Mouse (Mus musculus): ENCODE measurements around the gene Cox5a. TPM values are rescaled to one million over a fixed set of nuclear protein-coding genes. Genes with fewer than 3 reads are reported as not detected.

Gene Cox5a
- polyA plus RNA-seq, 1 experiment from 2014 or later = 770 TPM

GRCm38 (mm10) chr9:57536362-57536761, 15.3 kb downstream of the Cox5a start:
- no peak for ATAC-seq (ENCODE audit: low FRiP score, low read depth)
- Histone ChIP-seq H3K27ac (no peak overlapping the region), H3K9me3 (no peaks in the 10 kb centered on the region), H3K4me2 (replicated peaks) (peak overlapping the region; percentile 86; the same call in 1 of the 2 replicates), H3K9ac (no peak overlapping the region), H3K36me3 (peaks cover 48% of the 10 kb centered on the region), H3K27me3 (replicated peaks) (no peaks in the 10 kb centered on the region), H3K4me1 (peaks cover 18% of the 10 kb centered on the region), H3K4me3 (no peak overlapping the region)
- WGBS = 95% methylated on average over 5 of the region's 5 CpGs

GRCm38 (mm10) chr9:57537044-57537727, 16.1 kb downstream of the Cox5a start, which contains the start of gene Fam219b:
TSS of gene Fam219b (plus strand) at chr9:57537528.
- no peaks in the 10 kb centered on the region for H3K9me3 ChIP-seq
- peaks cover 43% of the 10 kb centered on the region for H3K36me3 ChIP-seq
- ATAC-seq (ENCODE audit: low FRiP score, low read depth) = peak; percentile 84
- H3K9ac ChIP-seq = peak within 1 kb of the TSS; percentile 83
- peak within 1 kb of the TSS; percentile 57; the same call in 1 of the 2 replicates for H3K27ac ChIP-seq
- peaks cover 18% of the 10 kb centered on the region for H3K4me1 ChIP-seq
- peak within 1 kb of the TSS; percentile 76 for H3K4me3 ChIP-seq
- no peaks in the 10 kb centered on the region for H3K27me3 ChIP-seq (replicated peaks)
- peak within 1 kb of the TSS; percentile 86 for H3K4me2 ChIP-seq (replicated peaks)
- WGBS = 2% methylated on average over 45 of the region's 45 CpGs

GRCm38 (mm10) chr9:57537728-57538181, 16.7 kb downstream of the Cox5a start:
- Histone ChIP-seq H3K4me2 (replicated peaks) (peak overlapping the region; percentile 86), H3K9me3 (no peaks in the 10 kb centered on the region), H3K9ac (peak overlapping the region; percentile 83), H3K27ac (peak overlapping the region; percentile 57; the same call in 1 of the 2 replicates), H3K36me3 (peaks cover 44% of the 10 kb centered on the region), H3K4me3 (peak overlapping the region; percentile 76), H3K4me1 (peaks cover 18% of the 10 kb centered on the region), H3K27me3 (replicated peaks) (no peaks in the 10 kb centered on the region)
- ATAC-seq (ENCODE audit: low FRiP score, low read depth) = peak; percentile 68
- under 1% methylated on average over 24 of the region's 24 CpGs for WGBS

GRCm38 (mm10) chr9:57539550-57539949, 18.5 kb downstream of the Cox5a start:
- Histone ChIP-seq H3K4me3 (no peak overlapping the region), H3K4me2 (replicated peaks) (no peak overlapping the region), H3K4me1 (peaks cover 18% of the 10 kb centered on the region), H3K27me3 (replicated peaks) (no peaks in the 10 kb centered on the region), H3K27ac (no peak overlapping the region), H3K36me3 (peaks cover 53% of the 10 kb centered on the region), H3K9me3 (no peaks in the 10 kb centered on the region), H3K9ac (no peak overlapping the region)
- no peak for ATAC-seq (ENCODE audit: low FRiP score, low read depth)
- WGBS = 92% methylated on average over 2 of the region's 2 CpGs

- Histone ChIP-seq H3K27me3 (replicated peaks) (no peaks in the 10 kb centered on the region), H3K4me1 (peaks cover 18% of the 10 kb centered on the region), H3K9ac (no peak overlapping the region), H3K36me3 (peaks cover 67% of the 10 kb centered on the region), H3K9me3 (no peaks in the 10 kb centered on the region), H3K27ac (no peak overlapping the region), H3K4me3 (no peak overlapping the region), H3K4me2 (replicated peaks) (no peak overlapping the region)
- ATAC-seq (ENCODE audit: low FRiP score, low read depth) = no peak
- WGBS = 19% methylated on average over 1 of the region's 1 CpGs
Observed at GRCm38 (mm10) chr9:57541312-57541711, 20.2 kb downstream of the Cox5a start.

GRCm38 (mm10) chr9:57543951-57544350, 22.9 kb downstream of the Cox5a start:
- H3K27ac ChIP-seq = no peak overlapping the region
- peaks cover 3% of the 10 kb centered on the region; the same call in 1 of the 2 replicates for H3K4me1 ChIP-seq
- peaks cover 89% of the 10 kb centered on the region for H3K36me3 ChIP-seq
- ATAC-seq (ENCODE audit: low FRiP score, low read depth) = no peak
- 89% methylated on average over 3 of the region's 3 CpGs for WGBS
- no peaks in the 10 kb centered on the region for H3K9me3 ChIP-seq
- no peak overlapping the region for H3K9ac ChIP-seq
- H3K27me3 ChIP-seq (replicated peaks) = no peaks in the 10 kb centered on the region
- no peak overlapping the region for H3K4me2 ChIP-seq (replicated peaks)
- H3K4me3 ChIP-seq = no peak overlapping the region

- Histone ChIP-seq H3K27me3 (replicated peaks) (no peaks in the 10 kb centered on the region), H3K9ac (no peak overlapping the region), H3K4me1 (peaks cover 6% of the 10 kb centered on the region), H3K4me3 (no peak overlapping the region), H3K36me3 (peaks cover 82% of the 10 kb centered on the region), H3K27ac (no peak overlapping the region), H3K9me3 (no peaks in the 10 kb centered on the region), H3K4me2 (replicated peaks) (no peak overlapping the region)
- 91% methylated on average over 5 of the region's 5 CpGs for WGBS
- ATAC-seq (ENCODE audit: low FRiP score, low read depth) = no peak
Observed at GRCm38 (mm10) chr9:57547287-57547686, 26.2 kb downstream of the Cox5a start.

- Histone ChIP-seq H3K36me3 (peaks cover 77% of the 10 kb centered on the region), H3K4me1 (peaks cover 6% of the 10 kb centered on the region), H3K4me3 (no peak overlapping the region), H3K27me3 (replicated peaks) (no peaks in the 10 kb centered on the region), H3K4me2 (replicated peaks) (no peak overlapping the region), H3K27ac (no peak overlapping the region), H3K9me3 (no peaks in the 10 kb centered on the region), H3K9ac (no peak overlapping the region)
- 90% methylated on average over 11 of the region's 11 CpGs for WGBS
- no peak for ATAC-seq (ENCODE audit: low FRiP score, low read depth)
Observed at GRCm38 (mm10) chr9:57547869-57548268, 26.8 kb downstream of the Cox5a start.

GRCm38 (mm10) chr9:57549186-57549585, 28.1 kb downstream of the Cox5a start:
- Histone ChIP-seq H3K27me3 (replicated peaks) (no peaks in the 10 kb centered on the region), H3K9ac (no peak overlapping the region), H3K36me3 (peaks cover 63% of the 10 kb centered on the region), H3K9me3 (no peaks in the 10 kb centered on the region), H3K4me2 (replicated peaks) (no peak overlapping the region), H3K27ac (no peak overlapping the region), H3K4me3 (no peak overlapping the region), H3K4me1 (peaks cover 6% of the 10 kb centered on the region)
- no peak for ATAC-seq (ENCODE audit: low FRiP score, low read depth)
- WGBS = 97% methylated on average over 4 of the region's 4 CpGs

- Histone ChIP-seq H3K4me1 (peaks cover 6% of the 10 kb centered on the region), H3K9me3 (no peaks in the 10 kb centered on the region), H3K36me3 (peaks cover 52% of the 10 kb centered on the region), H3K27me3 (replicated peaks) (no peaks in the 10 kb centered on the region), H3K4me2 (replicated peaks) (no peak overlapping the region), H3K4me3 (no peak overlapping the region), H3K27ac (no peak overlapping the region), H3K9ac (no peak overlapping the region)
- no peak for ATAC-seq (ENCODE audit: low FRiP score, low read depth)
- 90% methylated on average over 11 of the region's 11 CpGs for WGBS
Observed at GRCm38 (mm10) chr9:57550126-57550862, 29.2 kb downstream of the Cox5a start.

- Histone ChIP-seq H3K4me1 (peaks cover 6% of the 10 kb centered on the region), H3K9me3 (no peaks in the 10 kb centered on the region), H3K27me3 (replicated peaks) (no peaks in the 10 kb centered on the region), H3K4me3 (peak within 1 kb of the TSS; percentile 68), H3K36me3 (peaks cover 35% of the 10 kb centered on the region), H3K9ac (peak within 1 kb of the TSS; percentile 68), H3K27ac (no peak within 1 kb of the TSS), H3K4me2 (replicated peaks) (peak within 1 kb of the TSS; percentile 73)
- WGBS = 2% methylated on average over 28 of the region's 28 CpGs
- ATAC-seq (ENCODE audit: low FRiP score, low read depth) = peak; percentile 73; the same call in 1 of the 2 replicates
Observed at GRCm38 (mm10) chr9:57552139-57552887, 31.2 kb downstream of the Cox5a start, which contains the start of gene Mpi. TSS of gene Mpi (minus strand) at chr9:57552763.

GRCm38 (mm10) chr9:57553119-57553518, 32.0 kb downstream of the Cox5a start:
- Histone ChIP-seq H3K9me3 (no peaks in the 10 kb centered on the region), H3K9ac (no peak overlapping the region), H3K4me3 (no peak overlapping the region), H3K27me3 (replicated peaks) (no peaks in the 10 kb centered on the region), H3K36me3 (peaks cover 27% of the 10 kb centered on the region), H3K4me2 (replicated peaks) (no peak overlapping the region), H3K4me1 (peaks cover 6% of the 10 kb centered on the region), H3K27ac (no peak overlapping the region)
- ATAC-seq (ENCODE audit: low FRiP score, low read depth) = 0 out of 2 replicates have a peak, but pooled peaks have one; percentile 5
- WGBS = 71% methylated on average over 11 of the region's 11 CpGs
